9 mouse cellular contexts compared by ENCODE assay signal in genomic region chr7:46378983-46379382, GRCm38 (mm10). TPM values are rescaled to one million over a fixed set of nuclear protein-coding genes. Genes with fewer than 3 reads are reported as not detected.
DNase-seq lines count a peak whose midpoint lies in the region; ATAC-seq lines count a peak whose summit lies in the region.
"Had no signal": no experiment of that assay in that cellular context is flagged by ENCODE, and none has a peak within 500 bp of the region (broad histone marks: within the 10 kb centered on the region; RNA-seq: fewer than 3 reads in every experiment).

No protein-coding gene starts in this region.

- ATAC-seq in liver, embryonic 11.5 days (replicated peaks; ENCODE audit: low FRiP score), result no peak

- no peaks in the 10 kb centered on the region for H3K4me1 ChIP-seq in liver, embryonic 11.5 days (replicated peaks; ENCODE audit: control insufficient read depth, insufficient read depth, low read length)

- no peaks in the 10 kb centered on the region for H3K36me3 ChIP-seq in liver, embryonic 11.5 days (ENCODE audit: control insufficient read depth, insufficient read depth, low read length)
- H3K36me3 ChIP-seq: neural tube, embryonic 12.5 days had no signal

- peak; percentile 65 for DNase-seq in right cerebral cortex, adult 18-20 months
- no peak for DNase-seq in right cerebral cortex, postnatal 25 days
- DNase-seq in T-cell, adult 2 months (ENCODE audit: low spot score), result peak; percentile 75
- peak; percentile 65 for DNase-seq in embryo, embryonic 10.5 days (ENCODE audit: low spot score)
- peak; percentile 76 for DNase-seq in induced T-regulatory cell, adult 2 months (ENCODE audit: low read depth)
- peak; percentile 45 for DNase-seq in liver, embryonic 11.5 days (ENCODE audit: low spot score)
- DNase-seq in right cerebral cortex, adult 2 months (ENCODE audit: low spot score in 2 of 2), result peak; percentile 62 to 64

- H3K9me3 ChIP-seq in liver, embryonic 11.5 days (ENCODE audit: control insufficient read depth, low read length), result no peaks in the 10 kb centered on the region
- H3K9me3 ChIP-seq: neural tube, embryonic 12.5 days had no signal

- H3K27me3 ChIP-seq in liver, embryonic 11.5 days (replicated peaks; ENCODE audit: control insufficient read depth, insufficient read depth, low read length), result peaks cover 58% of the 10 kb centered on the region

- no peak overlapping the region for H3K4me2 ChIP-seq in liver, embryonic 11.5 days

- 9% methylated on average over 16 of the region's 16 CpGs for WGBS in liver, embryonic 11.5 days

- H3K9ac ChIP-seq in liver, embryonic 11.5 days (ENCODE audit: low read depth, low read length), result no peak overlapping the region
- H3K9ac ChIP-seq: neural tube, embryonic 12.5 days had no signal

- H3K27ac ChIP-seq in liver, embryonic 11.5 days (ENCODE audit: low read depth, low read length), result no peak overlapping the region
- H3K27ac ChIP-seq: neural tube, embryonic 12.5 days had no signal

- no peak overlapping the region for H3K4me3 ChIP-seq in liver, embryonic 11.5 days (ENCODE audit: low read depth, low read length)
- H3K4me3 ChIP-seq: neural tube, embryonic 12.5 days had no signal

RNA-seq across cellular contexts. Expression of gene Myod1, which starts 2.7 kb away (rescaled TPM):
- polyA plus RNA-seq in liver, embryonic 11.5 days (2014; fragmentation: Nextera tagmentation; extraction: Ambion mirVana), result 2.1 and 2.3 TPM in 2 replicates
- polyA plus RNA-seq: gonadal fat pad, adult 2 months had no signal

RNA-seq across cellular contexts. Expression of gene Kcnc1, which starts 17.3 kb away (rescaled TPM):
- 0.25 and 0.32 TPM in 2 replicates for polyA plus RNA-seq in liver, embryonic 11.5 days (2014; fragmentation: Nextera tagmentation; extraction: Ambion mirVana)
